Mouse (Mus musculus) kidney, embryonic 14.5 days (tissue): Measurements from ENCODE around the gene Ankrd13d. TPM values are rescaled to one million over a fixed set of nuclear protein-coding genes. Genes with fewer than 3 reads are reported as not detected.

Experiments used
- ATAC-seq: fragments of 200-750 bp; cut with Nextera tagmentation; 2 replicates; pipeline ENCODE4 v1.8.0; 2017; ENCODE audit warnings: moderate number of reproducible peaks, mild to moderate bottlenecking, moderate TSS enrichment, moderate library complexity; ENCODE audit not compliant: low FRiP score, low TSS enrichment
- H3K27ac ChIP-seq: fragments of 300-500 bp; sonication (generic); 2 replicates; pipeline ENCODE4 v1.5.1; 2014; ENCODE audit warnings: low read depth, mild to moderate bottlenecking, low read length, moderate library complexity, mixed read lengths
- H3K27me3 ChIP-seq: fragments of 300-500 bp; sonication (generic); 2 replicates; pipeline ENCODE4 v1.6.1; 2014; ENCODE audit warnings: mild to moderate bottlenecking, low read length; ENCODE audit not compliant: control insufficient read depth, insufficient read depth
- H3K36me3 ChIP-seq: fragments of 300-500 bp; sonication (generic); 2 replicates; pipeline ENCODE4 v1.6.1; 2014; ENCODE audit warnings: low read length, mixed read lengths; ENCODE audit not compliant: control insufficient read depth, insufficient read depth
- H3K4me1 ChIP-seq: fragments of 300-500 bp; sonication (generic); 2 replicates; pipeline ENCODE4 v1.6.1; 2014; ENCODE audit warnings: low read length, mixed read lengths; ENCODE audit not compliant: control insufficient read depth, insufficient read depth
- H3K4me2 ChIP-seq: fragments of 300-500 bp; sonication (generic); replicated peaks from 2 replicates; pipeline ENCODE4 v1.6.1; 2014; ENCODE audit warnings: low read depth, mild to moderate bottlenecking, low read length
- H3K4me3 ChIP-seq: fragments of 300-500 bp; sonication (generic); 2 replicates; pipeline ENCODE4 v1.5.1; 2014; ENCODE audit warnings: mild to moderate bottlenecking, low read length
- H3K9ac ChIP-seq: fragments of 300-500 bp; sonication (generic); 2 replicates; pipeline ENCODE4 v1.6.1; 2014; ENCODE audit warnings: low read depth, mild to moderate bottlenecking, low read length, moderate library complexity
- H3K9me3 ChIP-seq: fragments of 300-500 bp; sonication (generic); 2 replicates; pipeline ENCODE4 v1.6.1; 2016; ENCODE audit warnings: low read length; ENCODE audit not compliant: control insufficient read depth
- WGBS: fragments of 180-500 bp; shearing (Covaris S2); extraction: QIAGEN DNeasy Blood & Tissue Kit; methylation state at CpG from one replicate; pipeline ENCODE4 v1.1.7; 2014; 5-methylcytosine and 5-hydroxymethylcytosine counted together
- polyA plus RNA-seq: library from polyadenylated mRNA; unstranded; fragments of >200 nt; fragmentation: Nextera tagmentation; extraction: Ambion mirVana; gene quantifications from 2 replicates; pipeline ENCODE4 v1.2.1, GENCODE M21; 2014

The Ankrd13d gene
- polyA plus RNA-seq, 1 experiment from 2014 or later, result 8.3 TPM

GRCm38 (mm10) chr19:4279487-4279886 is 3.5 kb downstream of the Ankrd13d start:
- Histone ChIP-seq H3K9ac (no peak overlapping the region), H3K36me3 (no peaks in the 10 kb centered on the region), H3K27me3 (no peaks in the 10 kb centered on the region), H3K4me1 (0 out of 2 replicates have a peak, but pooled peaks cover 4% of the 10 kb centered on the region), H3K4me3 (no peak overlapping the region), H3K27ac (no peak overlapping the region), H3K4me2 (no peak overlapping the region), H3K9me3 (no peaks in the 10 kb centered on the region; the same call in 1 of the 2 replicates)
- no peak for ATAC-seq
- 97% methylated on average over 1 of the region's 1 CpGs for WGBS

GRCm38 (mm10) chr19:4270972-4271371 is 12.0 kb downstream of the Ankrd13d start:
- Histone ChIP-seq H3K9ac (no peak overlapping the region), H3K4me3 (no peak overlapping the region), H3K36me3 (no peaks in the 10 kb centered on the region; the same call in 1 of the 2 replicates), H3K4me2 (no peak overlapping the region), H3K9me3 (no peaks in the 10 kb centered on the region), H3K27ac (no peak overlapping the region), H3K4me1 (no peaks in the 10 kb centered on the region), H3K27me3 (peaks cover 5% of the 10 kb centered on the region; the same call in 1 of the 2 replicates)
- ATAC-seq, result no peak
- WGBS, result 95% methylated on average over 11 of the region's 11 CpGs

- Histone ChIP-seq H3K27ac (no peak overlapping the region), H3K4me3 (no peak overlapping the region), H3K27me3 (peaks cover 5% of the 10 kb centered on the region; the same call in 1 of the 2 replicates), H3K9me3 (no peaks in the 10 kb centered on the region), H3K4me2 (no peak overlapping the region), H3K4me1 (no peaks in the 10 kb centered on the region), H3K9ac (no peak overlapping the region), H3K36me3 (no peaks in the 10 kb centered on the region; the same call in 1 of the 2 replicates)
- WGBS, result 63% methylated on average over 6 of the region's 6 CpGs
- no peak for ATAC-seq
Measured at GRCm38 (mm10) chr19:4270187-4270586, 12.8 kb downstream of the Ankrd13d start.

- Histone ChIP-seq H3K4me1 (no peaks in the 10 kb centered on the region), H3K9ac (peak within 1 kb of the TSS; percentile 63), H3K9me3 (no peaks in the 10 kb centered on the region), H3K4me3 (peak within 1 kb of the TSS; percentile 48), H3K27ac (no peak within 1 kb of the TSS; the same call in 1 of the 2 replicates), H3K36me3 (no peaks in the 10 kb centered on the region; the same call in 1 of the 2 replicates), H3K4me2 (peak within 1 kb of the TSS; percentile 77), H3K27me3 (peaks cover 5% of the 10 kb centered on the region; the same call in 1 of the 2 replicates)
- ATAC-seq, result peak; percentile 82
- 5% methylated on average over 46 of the region's 46 CpGs for WGBS
Measured at GRCm38 (mm10) chr19:4268566-4269361, 14.2 kb downstream of the Ankrd13d start, which contains the start of gene Ssh3. Gene Ssh3 (minus strand): TSS chr19:4269180.

GRCm38 (mm10) chr19:4265956-4266355 is 17.0 kb downstream of the Ankrd13d start:
- no peak overlapping the region for H3K27ac ChIP-seq
- no peak overlapping the region for H3K4me3 ChIP-seq
- no peaks in the 10 kb centered on the region for H3K9me3 ChIP-seq
- no peak overlapping the region for H3K4me2 ChIP-seq
- H3K9ac ChIP-seq, result no peak overlapping the region
- peaks cover 5% of the 10 kb centered on the region; the same call in 1 of the 2 replicates for H3K27me3 ChIP-seq
- 65% methylated on average over 4 of the region's 4 CpGs for WGBS
- no peak for ATAC-seq
- no peaks in the 10 kb centered on the region; the same call in 1 of the 2 replicates for H3K36me3 ChIP-seq
- no peaks in the 10 kb centered on the region for H3K4me1 ChIP-seq

- no peaks in the 10 kb centered on the region for H3K9me3 ChIP-seq
- no peak for ATAC-seq
- no peaks in the 10 kb centered on the region for H3K36me3 ChIP-seq
- H3K4me1 ChIP-seq, result no peaks in the 10 kb centered on the region
- 94% methylated on average over 6 of the region's 6 CpGs for WGBS
- no peak overlapping the region for H3K4me2 ChIP-seq
- H3K27me3 ChIP-seq, result 0 out of 2 replicates have a peak, but pooled peaks cover 5% of the 10 kb centered on the region
- no peak overlapping the region for H3K4me3 ChIP-seq
- no peak overlapping the region for H3K27ac ChIP-seq
- no peak overlapping the region for H3K9ac ChIP-seq
Measured at GRCm38 (mm10) chr19:4264171-4264780, 18.7 kb downstream of the Ankrd13d start.

- Histone ChIP-seq H3K27ac (no peak overlapping the region), H3K4me2 (no peak overlapping the region), H3K4me1 (no peaks in the 10 kb centered on the region), H3K4me3 (no peak overlapping the region), H3K9me3 (no peaks in the 10 kb centered on the region), H3K9ac (no peak overlapping the region), H3K27me3 (0 out of 2 replicates have a peak, but pooled peaks cover 5% of the 10 kb centered on the region), H3K36me3 (no peaks in the 10 kb centered on the region)
- WGBS, result 70% methylated on average over 14 of the region's 14 CpGs
- no peak for ATAC-seq
Measured at GRCm38 (mm10) chr19:4263702-4264101, 19.2 kb downstream of the Ankrd13d start.

- no peak for ATAC-seq
- H3K9ac ChIP-seq, result no peak overlapping the region
- H3K27ac ChIP-seq, result no peak overlapping the region
- H3K36me3 ChIP-seq, result no peaks in the 10 kb centered on the region
- no peak overlapping the region for H3K4me2 ChIP-seq
- no peaks in the 10 kb centered on the region for H3K9me3 ChIP-seq
- 0 out of 2 replicates have a peak, but pooled peaks cover 2% of the 10 kb centered on the region for H3K27me3 ChIP-seq
- H3K4me1 ChIP-seq, result 0 out of 2 replicates have a peak, but pooled peaks cover 2% of the 10 kb centered on the region
- WGBS, result 64% methylated on average over 6 of the region's 6 CpGs
- H3K4me3 ChIP-seq, result no peak overlapping the region
Measured at GRCm38 (mm10) chr19:4262756-4263155, 20.2 kb downstream of the Ankrd13d start.
